Mouse (Mus musculus) erythroblast, embryonic 14.5 days (primary cell): Measurements from ENCODE around the gene Hist1h4f. TPM values are rescaled to one million over a fixed set of nuclear protein-coding genes. Genes with fewer than 3 reads are reported as not detected.

Experiments used
- H3K27me3 ChIP-seq: 2 replicates; pipeline ENCODE4 v1.6.1; 2012; ENCODE audit warnings: inconsistent platforms; ENCODE audit not compliant: control insufficient read depth
- H3K36me3 ChIP-seq: 2 replicates; pipeline ENCODE4 v1.6.1; 2012; ENCODE audit warnings: mild to moderate bottlenecking, inconsistent platforms; ENCODE audit not compliant: control insufficient read depth
- H3K4me1 ChIP-seq: 2 replicates; pipeline ENCODE4 v1.6.1; 2012; ENCODE audit warnings: inconsistent platforms; ENCODE audit not compliant: control insufficient read depth
- H3K4me3 ChIP-seq: replicated peaks from 2 replicates; pipeline ENCODE3; 2012; ENCODE audit warnings: moderate library complexity, mild to moderate bottlenecking, inconsistent platforms
- H3K9me3 ChIP-seq: 2 replicates; pipeline ENCODE4 v1.6.1; 2012; ENCODE audit warnings: low read length, inconsistent platforms, mixed read lengths; ENCODE audit not compliant: control insufficient read depth
- GATA1 ChIP-seq: IDR thresholded peaks from 2 replicates; pipeline ENCODE4 v1.6.1; 2012; ENCODE audit warnings: low read length, inconsistent platforms, mixed read lengths
- TAL1 ChIP-seq: IDR thresholded peaks from 3 replicates; pipeline ENCODE4 v1.6.1; 2012; ENCODE audit warnings: low read length, inconsistent platforms, mixed read lengths
- polyA plus RNA-seq: library from polyadenylated mRNA; stranded (reverse); fragments of >175 nt; gene quantifications from 2 replicates; pipeline ENCODE4 v1.2.3, GENCODE M21; 2012

The Hist1h4f gene
- polyA plus RNA-seq, 1 experiment: 13.8 TPM

DNA sequence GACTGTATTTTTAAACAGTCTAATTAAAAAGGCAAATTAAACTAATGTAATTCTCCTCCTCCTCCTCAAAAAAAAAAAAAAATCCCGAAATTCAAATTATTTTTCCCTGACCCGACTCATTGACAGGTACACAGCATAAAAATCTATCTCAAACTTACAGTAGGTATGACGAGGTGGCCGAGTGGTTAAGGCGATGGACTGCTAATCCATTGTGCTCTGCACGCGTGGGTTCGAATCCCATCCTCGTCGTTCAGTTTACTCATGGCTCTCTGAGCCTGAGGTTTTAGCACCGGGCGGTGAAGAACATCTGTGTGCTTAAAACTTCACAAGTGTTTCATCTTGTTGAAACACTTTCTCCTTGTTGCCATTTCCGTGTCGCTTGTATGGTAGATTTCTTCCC, 29.7 kb downstream of the Hist1h4f start:
- no peaks in the 10 kb centered on the region for H3K36me3 ChIP-seq
- TF ChIP-seq TAL1 (no peak), GATA1 (no peak)
- peak overlapping the region; percentile 56 for H3K4me3 ChIP-seq
- H3K27me3 ChIP-seq: no peaks in the 10 kb centered on the region
- no peaks in the 10 kb centered on the region for H3K9me3 ChIP-seq
- peaks cover 57% of the 10 kb centered on the region for H3K4me1 ChIP-seq

GRCm38 (mm10) chr13:23519416-23519815, 32.0 kb downstream of the Hist1h4f start:
- Histone ChIP-seq H3K4me1 (peaks cover 42% of the 10 kb centered on the region), H3K27me3 (no peaks in the 10 kb centered on the region), H3K4me3 (peak overlapping the region; percentile 71), H3K36me3 (no peaks in the 10 kb centered on the region), H3K9me3 (no peaks in the 10 kb centered on the region)
- TF ChIP-seq TAL1: no peak
- no peak for TF ChIP-seq GATA1

GRCm38 (mm10) chr13:23518885-23519284, 32.6 kb downstream of the Hist1h4f start:
- H3K36me3 ChIP-seq: no peaks in the 10 kb centered on the region
- TF ChIP-seq GATA1 (peak; percentile 89), TAL1 (no peak)
- H3K4me3 ChIP-seq: peak overlapping the region; percentile 71
- no peaks in the 10 kb centered on the region for H3K9me3 ChIP-seq
- peaks cover 38% of the 10 kb centered on the region for H3K4me1 ChIP-seq
- H3K27me3 ChIP-seq: no peaks in the 10 kb centered on the region

GRCm38 (mm10) chr13:23518295-23518603, 33.2 kb downstream of the Hist1h4f start:
- H3K4me1 ChIP-seq: peaks cover 42% of the 10 kb centered on the region
- no peaks in the 10 kb centered on the region for H3K9me3 ChIP-seq
- H3K36me3 ChIP-seq: no peaks in the 10 kb centered on the region
- H3K27me3 ChIP-seq: no peaks in the 10 kb centered on the region
- H3K4me3 ChIP-seq: peak overlapping the region; percentile 71
- TF ChIP-seq TAL1 (no peak), GATA1 (no peak)

GRCm38 (mm10) chr13:23517603-23518294, 33.7 kb downstream of the Hist1h4f start:
- H3K4me3 ChIP-seq: peak overlapping the region; percentile 71
- peaks cover 42% of the 10 kb centered on the region for H3K4me1 ChIP-seq
- no peaks in the 10 kb centered on the region for H3K9me3 ChIP-seq
- no peaks in the 10 kb centered on the region for H3K27me3 ChIP-seq
- no peaks in the 10 kb centered on the region for H3K36me3 ChIP-seq
- TF ChIP-seq GATA1 (no peak), TAL1 (no peak)

- H3K4me3 ChIP-seq: peak overlapping the region; percentile 71
These were observed 34.4 kb downstream of the Hist1h4f start for GRCm38 (mm10) chr13:23516822-23517602.

GRCm38 (mm10) chr13:23515826-23516620, 35.4 kb downstream of the Hist1h4f start:
- TF ChIP-seq TAL1: no peak
- Histone ChIP-seq H3K4me1 (peaks cover 44% of the 10 kb centered on the region), H3K36me3 (no peaks in the 10 kb centered on the region), H3K9me3 (no peaks in the 10 kb centered on the region), H3K27me3 (no peaks in the 10 kb centered on the region), H3K4me3 (peak overlapping the region; percentile 71)

More at GRCm38 (mm10) chr13:23516822-23517602, 34.4 kb downstream of the Hist1h4f start:
- TF ChIP-seq GATA1 (no peak), TAL1 (no peak)
- no peaks in the 10 kb centered on the region for H3K27me3 ChIP-seq
- H3K9me3 ChIP-seq: no peaks in the 10 kb centered on the region
- peaks cover 43% of the 10 kb centered on the region for H3K4me1 ChIP-seq
- H3K36me3 ChIP-seq: no peaks in the 10 kb centered on the region

DNA sequence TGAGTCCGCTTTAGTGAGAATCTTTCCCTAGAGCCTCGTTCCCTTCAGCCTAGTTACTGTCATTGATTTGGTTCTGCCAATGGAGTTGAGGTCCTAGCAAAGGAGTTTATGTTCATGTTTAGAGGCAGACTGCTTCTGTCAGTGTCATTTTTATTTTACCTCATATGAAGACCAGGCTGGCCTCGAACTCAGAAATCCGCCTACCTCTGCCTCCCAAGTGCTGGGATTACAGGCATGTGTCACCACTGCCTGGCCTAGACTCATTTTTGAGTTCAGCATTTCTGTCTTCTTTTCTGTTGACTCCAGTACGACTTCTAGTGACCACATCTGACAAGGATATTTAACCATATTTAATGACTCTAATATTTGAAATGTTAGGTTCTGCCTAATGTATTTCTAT, 36.2 kb downstream of the Hist1h4f start:
- Histone ChIP-seq H3K4me1 (peaks cover 37% of the 10 kb centered on the region), H3K4me3 (no peak overlapping the region), H3K27me3 (no peaks in the 10 kb centered on the region), H3K9me3 (no peaks in the 10 kb centered on the region), H3K36me3 (no peaks in the 10 kb centered on the region)
- TF ChIP-seq GATA1 (no peak), TAL1 (no peak)

- H3K4me1 ChIP-seq: peaks cover 23% of the 10 kb centered on the region
- H3K36me3 ChIP-seq: no peaks in the 10 kb centered on the region
- TF ChIP-seq GATA1: no peak
- TF ChIP-seq TAL1: no peak
- H3K4me3 ChIP-seq: no peak overlapping the region
- no peaks in the 10 kb centered on the region for H3K9me3 ChIP-seq
- no peaks in the 10 kb centered on the region for H3K27me3 ChIP-seq
These were observed 37.9 kb downstream of the Hist1h4f start for GRCm38 (mm10) chr13:23513517-23513916.
